Mouse (Mus musculus): ENCODE measurements around the gene Ankrd63.
A peak's percentile ranks its signal among the peaks of the same experiment; 100 is the strongest.
"Not testable (repeated sequence)": the region's sequence is repeated elsewhere in the genome, so short reads cannot be mapped to it uniquely, and the experiment has no call there.

The Ankrd63 gene

DNA sequence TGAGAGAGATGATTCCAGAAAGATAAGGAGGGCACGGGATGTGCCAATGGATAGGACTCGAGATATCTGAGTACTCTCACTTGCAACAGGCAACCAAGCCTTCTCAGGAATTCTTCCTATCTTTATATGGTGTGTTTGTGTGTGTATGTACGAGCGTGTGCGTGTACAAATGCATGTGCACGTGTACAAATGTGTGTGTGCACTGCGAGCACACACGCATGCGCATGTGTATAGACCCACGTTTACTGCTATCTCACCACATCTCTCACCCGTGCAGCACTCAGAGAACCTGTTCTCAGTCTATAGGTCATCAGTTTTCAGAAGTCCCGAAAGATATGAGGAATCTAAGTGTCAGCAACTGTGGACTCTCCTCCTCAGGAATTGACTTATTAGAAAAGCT is 44.3 kb downstream of the Ankrd63 start:
- no peak for DNase-seq

DNA sequence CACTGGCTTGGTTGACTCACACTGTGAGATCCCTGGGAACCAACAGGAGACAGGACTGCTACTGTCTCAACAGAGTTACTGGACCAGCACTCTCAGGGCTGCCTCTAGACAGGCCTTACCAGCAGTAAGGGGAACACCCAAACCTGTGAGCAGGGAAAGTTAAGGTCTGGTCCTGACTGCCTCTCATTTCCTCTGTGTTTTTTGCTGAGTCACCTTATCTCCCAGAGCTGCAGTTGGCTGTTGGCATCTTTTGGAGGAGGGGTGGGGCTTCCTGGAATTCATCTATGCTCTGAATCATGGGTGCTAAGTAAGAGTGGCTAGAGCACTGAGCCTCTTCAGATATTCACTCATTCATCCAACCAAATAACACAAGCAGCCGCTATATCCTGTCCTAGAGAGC is 44.7 kb downstream of the Ankrd63 start:
- DNase-seq, result peak; percentile 56

DNA sequence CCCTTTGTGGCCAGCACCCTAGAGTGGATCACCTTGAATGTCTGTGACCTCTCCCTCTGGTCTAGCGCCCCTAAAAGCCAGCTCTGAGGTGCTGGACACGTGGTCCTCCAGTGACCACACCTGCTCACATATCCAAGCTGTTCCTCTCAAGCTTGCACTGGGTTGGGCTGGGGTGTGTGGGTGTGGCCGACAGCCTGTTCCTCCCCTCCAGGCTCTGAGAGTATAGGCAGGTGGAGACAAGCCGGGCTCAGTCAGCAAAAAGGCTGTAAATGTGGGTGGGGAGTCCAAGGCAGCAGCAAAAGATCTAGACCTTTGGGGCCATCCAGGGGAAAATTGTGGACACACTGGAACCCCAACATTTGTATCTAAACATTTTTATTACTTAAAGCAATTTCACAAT is 45.3 kb downstream of the Ankrd63 start:
- DNase-seq, result no peak

DNA sequence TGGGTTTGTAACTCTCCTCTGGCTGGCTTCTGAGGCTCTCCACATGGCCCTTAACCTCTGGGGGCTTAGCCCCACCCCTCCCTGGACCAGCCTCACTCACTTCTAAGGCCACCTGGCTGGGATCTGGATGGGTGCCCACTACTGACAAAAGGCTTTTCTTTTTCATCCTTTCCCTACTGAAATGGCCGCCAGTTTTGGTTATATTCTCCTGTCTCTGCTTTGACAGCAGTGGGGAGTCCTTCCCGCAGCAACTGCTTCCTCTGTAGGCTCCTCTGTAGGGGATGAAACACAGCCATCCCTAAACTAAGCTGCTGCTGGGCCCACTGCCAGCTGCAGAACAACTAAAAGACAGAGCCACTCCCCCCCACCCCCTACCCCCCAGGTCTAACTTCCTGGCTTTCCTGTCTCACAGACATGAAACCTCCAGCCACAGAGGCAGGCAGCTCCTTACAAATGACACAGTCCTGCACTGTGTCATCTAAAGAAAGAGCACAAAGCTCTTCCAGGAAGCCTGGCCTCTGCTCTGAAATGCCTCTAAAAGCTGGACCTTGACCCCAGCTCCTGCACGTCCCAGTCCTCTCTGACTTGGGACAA is 47.0 kb downstream of the Ankrd63 start:
- no peak for DNase-seq

DNA sequence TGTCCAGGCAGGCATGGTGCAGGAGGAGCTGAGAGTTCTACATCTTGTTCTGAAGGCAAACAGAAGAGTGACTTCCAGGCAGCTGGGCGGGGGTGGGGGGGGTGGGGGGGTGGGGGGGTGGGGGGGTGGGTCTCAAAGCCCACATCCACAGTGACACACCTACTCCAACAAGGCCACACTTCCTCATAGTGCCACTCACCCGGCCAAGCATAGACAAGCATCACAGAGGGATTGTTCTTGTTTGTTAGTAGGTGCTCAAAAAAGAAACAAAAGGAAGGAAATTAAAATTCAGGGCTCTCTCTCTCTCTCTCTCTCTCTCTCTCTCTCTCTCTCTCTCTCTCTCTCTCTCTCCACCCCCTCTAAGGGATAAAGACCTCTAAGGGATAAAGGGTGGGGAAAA is 53.1 kb downstream of the Ankrd63 start:
- not testable (repeated sequence) for DNase-seq

Measured in layer of hippocampus, adult 9-11 months (tissue).